Mouse (Mus musculus): Measurements from ENCODE around the gene Ing2. TPM values are rescaled to one million over a fixed set of nuclear protein-coding genes. Genes with fewer than 3 reads are reported as not detected.

Gene Ing2
- polyA plus RNA-seq, 2 experiments = 13.2 to 19.8 TPM

- no peak for DNase-seq (ENCODE audit: low spot score)
- no peak overlapping the region for H3K4me3 ChIP-seq (replicated peaks; ENCODE audit: low read length)
- H3K27ac ChIP-seq (replicated peaks; ENCODE audit: low read depth, low read length) = no peak overlapping the region
- 60% methylated on average over 4 of the region's 4 CpGs for WGBS
- no peak for TF ChIP-seq POLR2A (IDR thresholded peaks at IDR 0.05; ENCODE audit: borderline replicate concordance, extremely low read depth, insufficient read depth, insufficient read length)
- H3K4me1 ChIP-seq (ENCODE audit: control insufficient read depth, insufficient read depth, low read length) = no peaks in the 10 kb centered on the region
- H3K9me3 ChIP-seq (ENCODE audit: control insufficient read depth, low read length) = no peaks in the 10 kb centered on the region
- no peaks in the 10 kb centered on the region for H3K27me3 ChIP-seq (ENCODE audit: control insufficient read depth, insufficient read depth, low read length)
- no peaks in the 10 kb centered on the region for H3K36me3 ChIP-seq (ENCODE audit: control insufficient read depth, insufficient read depth, low read length)
- no peak overlapping the region for H3K4me2 ChIP-seq (replicated peaks; ENCODE audit: low read depth, low read length, severe bottlenecking)
- no peak for ATAC-seq (ENCODE audit: low FRiP score, low read depth)
- no peak overlapping the region for H3K9ac ChIP-seq (ENCODE audit: low read depth, low read length, severe bottlenecking)
Observed at GRCm38 (mm10) chr8:47637152-47637551, 38.2 kb downstream of the Ing2 start.

GRCm38 (mm10) chr8:47636032-47636431 is 39.3 kb downstream of the Ing2 start:
- ATAC-seq (ENCODE audit: low FRiP score, low read depth) (no peak), DNase-seq (ENCODE audit: low spot score) (no peak)
- no peak overlapping the region for H3K4me3 ChIP-seq (replicated peaks; ENCODE audit: low read length)
- H3K27me3 ChIP-seq (ENCODE audit: control insufficient read depth, insufficient read depth, low read length) = no peaks in the 10 kb centered on the region
- no peak overlapping the region for H3K4me2 ChIP-seq (replicated peaks; ENCODE audit: low read depth, low read length, severe bottlenecking)
- no peaks in the 10 kb centered on the region for H3K4me1 ChIP-seq (ENCODE audit: control insufficient read depth, insufficient read depth, low read length)
- H3K9me3 ChIP-seq (ENCODE audit: control insufficient read depth, low read length) = 0 out of 2 replicates have a peak, but pooled peaks cover 4% of the 10 kb centered on the region
- H3K9ac ChIP-seq (ENCODE audit: low read depth, low read length, severe bottlenecking) = no peak overlapping the region
- no peak for TF ChIP-seq POLR2A (IDR thresholded peaks at IDR 0.05; ENCODE audit: borderline replicate concordance, extremely low read depth, insufficient read depth, insufficient read length)
- no peaks in the 10 kb centered on the region for H3K36me3 ChIP-seq (ENCODE audit: control insufficient read depth, insufficient read depth, low read length)
- 68% methylated on average over 3 of the region's 3 CpGs for WGBS
- H3K27ac ChIP-seq (replicated peaks; ENCODE audit: low read depth, low read length) = no peak overlapping the region

GRCm38 (mm10) chr8:47634791-47635341 is 40.5 kb downstream of the Ing2 start:
- H3K4me2 ChIP-seq (replicated peaks; ENCODE audit: low read depth, low read length, severe bottlenecking) = no peak overlapping the region
- 50% methylated on average over 10 of the region's 10 CpGs for WGBS

GRCm38 (mm10) chr8:47621144-47621543 is 54.2 kb downstream of the Ing2 start:
- H3K27me3 ChIP-seq (ENCODE audit: control insufficient read depth, insufficient read depth, low read length) = no peaks in the 10 kb centered on the region
- no peak overlapping the region for H3K4me2 ChIP-seq (replicated peaks; ENCODE audit: low read depth, low read length, severe bottlenecking)
- H3K27ac ChIP-seq (replicated peaks; ENCODE audit: low read depth, low read length) = no peak overlapping the region
- DNase-seq (ENCODE audit: low spot score) = no peak
- no peaks in the 10 kb centered on the region for H3K36me3 ChIP-seq (ENCODE audit: control insufficient read depth, insufficient read depth, low read length)
- 91% methylated on average over 1 of the region's 1 CpGs for WGBS
- ATAC-seq (ENCODE audit: low FRiP score, low read depth) = no peak
- no peak overlapping the region for H3K9ac ChIP-seq (ENCODE audit: low read depth, low read length, severe bottlenecking)
- no peak for TF ChIP-seq POLR2A (IDR thresholded peaks at IDR 0.05; ENCODE audit: borderline replicate concordance, extremely low read depth, insufficient read depth, insufficient read length)
- no peak overlapping the region for H3K4me3 ChIP-seq (replicated peaks; ENCODE audit: low read length)
- H3K9me3 ChIP-seq (ENCODE audit: control insufficient read depth, low read length) = peaks cover 10% of the 10 kb centered on the region; the same call in 1 of the 2 replicates
- H3K4me1 ChIP-seq (ENCODE audit: control insufficient read depth, insufficient read depth, low read length) = no peaks in the 10 kb centered on the region

More at GRCm38 (mm10) chr8:47634791-47635341, 40.5 kb downstream of the Ing2 start:
- no peak for TF ChIP-seq POLR2A (IDR thresholded peaks at IDR 0.05; ENCODE audit: borderline replicate concordance, extremely low read depth, insufficient read depth, insufficient read length)
- H3K27ac ChIP-seq (replicated peaks; ENCODE audit: low read depth, low read length) = no peak overlapping the region
- H3K4me3 ChIP-seq (replicated peaks; ENCODE audit: low read length) = no peak overlapping the region
- 0 out of 2 replicates have a peak, but pooled peaks cover 4% of the 10 kb centered on the region for H3K9me3 ChIP-seq (ENCODE audit: control insufficient read depth, low read length)
- no peak overlapping the region for H3K9ac ChIP-seq (ENCODE audit: low read depth, low read length, severe bottlenecking)
- ATAC-seq (ENCODE audit: low FRiP score, low read depth) (no peak), DNase-seq (ENCODE audit: low spot score) (no peak)
- no peaks in the 10 kb centered on the region for H3K36me3 ChIP-seq (ENCODE audit: control insufficient read depth, insufficient read depth, low read length)
- no peaks in the 10 kb centered on the region for H3K27me3 ChIP-seq (ENCODE audit: control insufficient read depth, insufficient read depth, low read length)
- H3K4me1 ChIP-seq (ENCODE audit: control insufficient read depth, insufficient read depth, low read length) = no peaks in the 10 kb centered on the region

Other genes starting within 250 kb of the Ing2 start
- 12.2 and 13.7 TPM in 2 replicates for gene Stox2, start 229.2 kb downstream of the Ing2 start, polyA plus RNA-seq (2012; rRNA removed)
- 17.1 and 20.9 TPM in 2 replicates for gene Stox2, start 229.2 kb downstream of the Ing2 start, polyA plus RNA-seq (2014; fragmentation: Nextera tagmentation; extraction: Ambion mirVana)
- gene Trappc11, start 142.1 kb downstream of the Ing2 start, polyA plus RNA-seq (2012; rRNA removed) = 31.3 and 31.6 TPM in 2 replicates
- 31.4 and 33.6 TPM in 2 replicates for gene Trappc11, start 142.1 kb downstream of the Ing2 start, polyA plus RNA-seq (2014; fragmentation: Nextera tagmentation; extraction: Ambion mirVana)
- gene Rwdd4a, start 141.9 kb downstream of the Ing2 start, polyA plus RNA-seq (2012; rRNA removed) = 24.4 and 26.5 TPM in 2 replicates
- gene Rwdd4a, start 141.9 kb downstream of the Ing2 start, polyA plus RNA-seq (2014; fragmentation: Nextera tagmentation; extraction: Ambion mirVana) = 40.5 and 46.7 TPM in 2 replicates
- gene Cdkn2aip, start 38.4 kb upstream of the Ing2 start, polyA plus RNA-seq (2012; rRNA removed) = 11.6 and 13.5 TPM in 2 replicates
- 22.3 and 25.9 TPM in 2 replicates for gene Cdkn2aip, start 38.4 kb upstream of the Ing2 start, polyA plus RNA-seq (2014; fragmentation: Nextera tagmentation; extraction: Ambion mirVana)
- not detected in 2 replicates for gene Cldn24, start 146.6 kb upstream of the Ing2 start, polyA plus RNA-seq (2012; rRNA removed)
- gene Cldn24, start 146.6 kb upstream of the Ing2 start, polyA plus RNA-seq (2014; fragmentation: Nextera tagmentation; extraction: Ambion mirVana) = not detected in 2 replicates
- gene Cldn22, start 148.9 kb upstream of the Ing2 start, polyA plus RNA-seq (2012; rRNA removed) = 0.08 TPM in 1 of 2 replicates, not detected in the other
- not detected in 2 replicates for gene Cldn22, start 148.9 kb upstream of the Ing2 start, polyA plus RNA-seq (2014; fragmentation: Nextera tagmentation; extraction: Ambion mirVana)

Data from limb, embryonic 14.5 days (tissue).